Mouse (Mus musculus): ENCODE measurements around the gene Mad1l1. TPM values are rescaled to one million over a fixed set of nuclear protein-coding genes. Genes with fewer than 3 reads are reported as not detected.

Mad1l1 gene
- total RNA-seq, 4 experiments from 2014 or later, result 9.0 to 11.3 (median 10.4) TPM

DNA sequence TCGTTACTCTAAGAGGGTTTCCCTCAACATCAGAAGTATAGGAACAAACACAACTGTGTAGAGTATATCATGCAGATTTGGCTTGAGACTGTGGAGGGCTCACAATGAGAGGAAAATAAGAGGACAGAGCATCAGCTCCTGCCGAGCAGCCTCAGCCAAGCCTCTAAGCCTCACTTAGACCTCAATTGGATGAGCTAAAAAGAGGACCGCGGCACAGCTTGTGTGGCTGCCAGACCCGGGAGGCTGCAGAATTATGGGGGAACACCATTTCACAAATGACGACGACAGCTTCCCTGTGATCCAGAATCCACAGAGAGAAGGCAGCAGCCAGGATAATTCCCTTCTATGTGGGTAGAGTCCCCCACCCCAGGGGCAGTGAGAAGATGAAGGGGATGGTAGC, 138.0 kb downstream of the Mad1l1 start:
- no peak for DNase-seq (ENCODE audit: low spot score)

DNA sequence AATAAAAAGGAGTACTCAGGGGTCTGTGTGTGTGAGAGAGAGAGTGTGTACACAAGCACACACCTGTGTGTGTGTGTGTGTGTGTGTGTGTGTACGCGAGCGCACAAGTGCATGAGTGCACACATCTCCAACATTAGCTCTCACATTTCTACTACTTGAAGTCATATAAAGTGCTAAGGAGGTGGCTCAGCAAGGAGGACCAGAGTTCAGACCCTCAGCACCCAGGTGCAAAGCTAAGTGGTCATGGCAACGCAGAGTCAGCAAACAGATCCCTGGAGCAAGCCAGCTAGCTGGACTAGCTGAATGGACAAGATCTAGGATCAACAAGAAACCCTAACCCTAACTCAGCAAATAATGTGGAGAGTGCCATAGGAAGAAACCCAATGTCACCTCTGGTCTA, 139.0 kb downstream of the Mad1l1 start:
- no peak for DNase-seq (ENCODE audit: low spot score)

DNA sequence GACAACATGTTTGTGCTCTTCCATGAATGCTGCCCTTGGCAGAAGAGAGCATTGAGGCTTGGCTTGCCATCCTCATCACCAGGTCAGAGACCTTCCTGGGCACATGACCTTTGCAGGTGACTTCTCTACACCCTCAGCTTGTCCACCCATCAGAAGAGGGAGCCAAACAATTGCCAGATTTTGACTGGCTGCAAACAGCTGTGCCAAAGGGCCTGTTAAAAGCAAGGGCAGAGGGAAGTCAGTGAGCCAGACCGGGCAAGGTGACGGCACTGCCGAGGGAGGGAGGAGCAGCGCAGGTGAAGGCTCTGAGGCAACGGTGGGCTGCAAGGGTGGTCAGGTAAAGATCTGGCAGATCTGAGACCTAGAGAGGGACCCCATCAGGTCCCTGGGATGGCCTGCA, 141.3 kb downstream of the Mad1l1 start:
- DNase-seq (ENCODE audit: low spot score), result no peak

DNA sequence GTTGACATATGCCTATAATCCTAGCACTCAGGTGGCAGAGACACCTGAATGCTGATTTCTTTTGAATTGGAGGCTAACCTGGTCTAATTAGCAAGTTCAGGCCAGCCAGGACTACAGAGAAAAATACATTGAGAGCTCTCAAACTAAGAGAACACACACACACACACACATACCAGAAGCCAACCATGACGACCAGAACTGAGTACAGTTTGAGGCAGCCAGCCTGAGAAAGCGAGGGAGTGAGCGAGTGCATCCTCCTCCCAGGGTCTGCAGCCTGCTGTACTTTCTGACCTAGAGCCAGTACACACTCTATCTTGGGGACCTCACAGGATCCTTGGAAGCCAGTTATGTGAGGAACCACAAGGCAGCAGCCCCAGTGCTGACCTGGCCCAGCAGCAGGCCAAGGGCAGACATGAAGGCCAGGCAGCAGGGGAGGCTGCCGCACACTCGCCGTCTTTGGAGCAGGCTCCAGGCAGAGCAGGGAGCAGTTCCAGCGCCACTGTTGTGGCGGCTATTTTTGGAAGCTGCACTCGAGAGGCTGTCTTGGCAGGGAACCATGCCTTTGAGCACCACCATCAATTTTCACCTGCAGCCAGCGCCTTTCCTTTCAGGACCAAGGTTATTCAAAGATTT, 143.2 kb downstream of the Mad1l1 start:
- DNase-seq (ENCODE audit: low spot score), result peak; percentile 58

DNA sequence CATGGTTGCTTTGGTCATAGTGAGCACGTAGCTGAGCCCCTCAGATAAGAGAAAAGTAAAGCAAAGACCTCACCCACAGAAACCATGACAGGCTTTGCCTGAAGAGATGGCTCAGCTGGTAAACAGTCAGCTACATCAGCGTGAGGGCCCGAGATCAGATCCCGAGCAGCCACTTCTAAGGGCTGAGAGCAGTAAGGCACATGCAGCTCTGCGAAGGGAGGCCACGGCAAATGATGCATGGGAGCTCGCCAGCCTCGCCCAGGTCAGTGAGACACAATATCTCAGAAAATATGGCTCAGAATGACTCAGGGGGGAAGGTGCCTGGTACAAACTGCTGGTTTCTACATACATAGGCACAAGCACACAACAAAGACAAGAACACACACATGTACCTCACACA, 143.8 kb downstream of the Mad1l1 start:
- no peak for DNase-seq (ENCODE audit: low spot score)

DNA sequence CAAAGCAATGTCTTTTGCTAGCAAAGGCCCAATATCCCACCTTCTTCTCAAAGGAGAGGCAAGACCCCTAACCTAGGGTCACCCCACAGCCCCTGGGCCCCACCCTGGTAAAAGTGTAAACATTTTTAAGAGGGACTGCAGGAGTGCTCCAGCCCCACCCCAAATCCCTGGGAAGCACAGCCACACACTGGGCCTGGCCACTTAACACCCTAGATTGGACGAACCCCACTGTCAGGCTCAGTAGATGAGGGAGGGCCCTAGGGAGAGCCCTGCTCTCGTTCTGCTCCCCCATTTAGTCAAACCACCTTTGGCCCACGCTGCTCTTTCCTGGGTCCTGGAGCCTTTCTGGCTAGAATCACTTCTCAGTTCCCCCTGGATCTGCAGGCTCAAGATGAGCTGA, 145.0 kb downstream of the Mad1l1 start:
- no peak for DNase-seq (ENCODE audit: low spot score)

DNA sequence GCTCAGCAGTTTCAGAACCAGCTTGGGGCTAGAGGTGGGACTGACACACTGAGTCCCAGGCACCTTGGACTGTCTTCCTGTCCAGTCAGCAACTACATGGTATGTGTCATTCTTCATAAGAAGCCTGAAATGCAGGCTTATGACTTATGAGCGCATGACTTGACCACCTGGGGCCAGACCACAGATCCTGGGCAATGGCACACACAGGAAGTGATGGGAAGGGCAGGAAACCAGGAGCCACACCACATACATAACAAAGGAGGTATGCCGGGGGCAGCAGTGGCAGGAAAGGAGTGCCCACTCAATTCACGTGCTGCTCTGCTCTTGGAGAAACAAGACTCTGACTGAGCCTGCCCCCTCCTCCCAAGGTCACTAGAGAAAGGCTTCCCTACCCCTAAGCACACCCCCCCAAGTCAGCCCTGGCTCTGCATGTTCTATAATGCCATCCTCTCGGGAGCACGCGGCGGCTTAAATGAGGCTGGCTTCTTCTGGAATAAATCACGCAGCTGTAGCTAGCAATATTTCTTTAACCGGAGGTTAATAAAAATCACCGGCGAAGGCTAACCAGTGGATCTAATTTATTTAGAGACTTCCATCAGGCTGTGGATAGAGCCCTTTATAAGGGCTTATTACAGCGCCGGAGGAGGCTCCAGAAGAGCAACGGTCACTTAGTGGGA, 146.4 kb downstream of the Mad1l1 start:
- no peak for DNase-seq (ENCODE audit: low spot score)

DNA sequence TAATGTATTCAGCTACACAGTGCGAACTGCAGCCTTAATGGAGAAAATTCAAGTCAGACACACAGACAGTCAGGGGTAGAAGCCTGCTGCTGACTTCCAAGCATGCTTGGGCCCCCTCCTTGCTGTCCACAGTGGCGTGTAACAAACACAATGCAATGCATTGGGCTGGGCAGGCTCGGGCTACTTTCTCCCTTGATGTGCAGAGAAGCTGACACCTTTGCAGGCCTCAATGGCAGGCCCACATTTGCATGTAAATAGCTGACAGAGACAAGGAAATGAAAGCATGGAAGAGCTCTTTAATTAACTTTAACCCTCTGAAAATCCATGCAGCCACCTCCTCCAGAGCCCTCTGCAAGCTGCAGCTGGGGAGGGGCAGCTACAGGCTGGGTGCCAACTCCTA, 147.3 kb downstream of the Mad1l1 start:
- no peak for DNase-seq (ENCODE audit: low spot score)

DNA sequence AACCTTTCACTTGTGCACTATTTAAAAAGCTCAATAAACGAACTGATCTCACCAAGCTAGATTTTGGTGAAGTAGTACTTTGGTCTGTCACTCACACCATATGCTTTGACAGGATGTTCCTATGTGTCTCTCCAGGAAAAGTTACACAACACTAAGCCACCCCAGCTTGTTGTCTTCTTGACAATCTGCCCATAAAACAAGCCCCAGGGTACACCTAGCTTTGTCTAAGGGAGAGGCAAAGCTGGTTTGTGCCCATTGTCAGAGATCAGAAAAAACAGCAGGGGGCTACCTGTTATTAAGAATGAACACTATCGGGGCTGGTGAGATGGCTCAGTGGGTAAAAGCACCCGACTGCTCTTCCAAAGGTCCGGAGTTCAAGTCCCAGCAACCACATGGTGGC, 148.2 kb downstream of the Mad1l1 start:
- DNase-seq (ENCODE audit: low spot score), result no peak

DNA sequence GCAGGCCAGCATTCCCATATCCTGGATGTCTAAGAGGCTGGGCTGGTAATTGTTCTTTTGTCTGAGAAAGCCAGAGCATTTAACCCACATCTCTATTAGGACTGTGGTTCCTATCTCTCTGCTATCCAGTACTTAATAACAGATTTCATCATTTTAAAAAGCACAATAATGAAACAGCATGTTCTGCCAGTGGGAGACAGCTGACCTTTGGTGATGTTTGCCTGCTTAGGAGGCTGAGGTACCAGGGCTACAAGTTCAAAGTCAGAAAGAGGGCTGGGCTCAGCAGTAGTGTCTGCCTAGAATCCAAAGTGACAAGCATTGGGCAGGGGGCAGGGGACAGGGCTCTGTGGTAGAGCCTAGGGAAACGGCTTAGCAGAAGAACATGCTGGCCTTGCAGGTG, 149.6 kb downstream of the Mad1l1 start:
- DNase-seq (ENCODE audit: low spot score), result no peak

DNA sequence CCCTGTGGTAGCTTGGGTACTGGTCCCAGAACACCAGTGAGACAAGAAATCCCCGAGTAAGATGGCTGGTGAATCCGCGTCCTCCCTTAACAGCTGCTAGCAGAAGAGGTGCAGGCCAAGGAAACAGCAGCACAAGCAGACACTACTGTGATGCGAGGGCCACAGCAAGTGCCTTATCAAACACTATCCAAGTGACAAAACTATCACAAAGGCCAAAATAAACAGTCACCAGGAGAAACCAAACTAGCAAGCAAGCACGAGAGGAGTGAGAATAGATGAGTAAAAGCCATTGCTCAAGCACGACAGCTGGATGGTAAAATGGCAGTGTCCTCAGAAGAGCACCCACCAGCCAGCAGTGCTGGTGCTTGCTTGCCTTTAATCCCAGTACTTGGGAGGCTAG, 153.8 kb downstream of the Mad1l1 start:
- no peak for DNase-seq (ENCODE audit: low spot score)

DNA sequence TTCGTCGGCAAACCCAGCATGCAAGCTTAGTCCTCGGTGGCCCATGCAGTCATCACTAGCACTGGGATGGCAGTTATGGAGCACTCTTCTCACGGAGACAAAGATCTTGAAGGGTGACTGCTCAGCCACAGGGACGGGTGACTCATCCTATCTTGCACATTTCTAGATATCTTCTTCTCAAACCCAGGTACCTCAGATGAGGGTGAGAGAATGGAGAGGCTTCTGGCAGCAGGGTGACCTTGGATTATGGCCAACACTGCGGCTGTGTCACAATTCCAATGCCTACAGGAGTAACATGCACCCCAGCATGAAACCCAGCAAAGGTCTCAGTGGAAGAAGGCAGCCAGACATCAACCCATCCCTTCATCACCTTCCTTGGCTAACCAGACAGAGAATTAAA, 154.3 kb downstream of the Mad1l1 start:
- DNase-seq (ENCODE audit: low spot score), result no peak

DNA sequence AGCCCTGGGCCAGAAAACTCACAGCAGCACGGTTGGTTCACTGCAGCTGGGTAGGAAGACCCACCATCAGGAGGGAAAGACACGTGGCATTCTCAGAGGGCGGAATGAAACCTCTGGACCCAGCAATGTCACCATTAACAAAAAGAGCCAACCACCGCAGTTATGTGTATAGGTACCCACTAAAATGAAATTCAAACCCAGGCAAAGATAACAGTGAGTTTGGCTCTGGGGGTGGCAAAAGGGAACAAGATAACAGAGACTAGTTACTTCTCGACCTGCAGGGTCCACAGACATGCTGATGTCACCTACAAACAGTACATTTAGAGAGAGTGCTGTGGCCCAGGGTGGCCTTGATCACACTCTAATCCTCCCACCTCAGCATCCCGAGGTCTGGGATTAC, 157.4 kb downstream of the Mad1l1 start:
- DNase-seq (ENCODE audit: low spot score), result no peak

DNA sequence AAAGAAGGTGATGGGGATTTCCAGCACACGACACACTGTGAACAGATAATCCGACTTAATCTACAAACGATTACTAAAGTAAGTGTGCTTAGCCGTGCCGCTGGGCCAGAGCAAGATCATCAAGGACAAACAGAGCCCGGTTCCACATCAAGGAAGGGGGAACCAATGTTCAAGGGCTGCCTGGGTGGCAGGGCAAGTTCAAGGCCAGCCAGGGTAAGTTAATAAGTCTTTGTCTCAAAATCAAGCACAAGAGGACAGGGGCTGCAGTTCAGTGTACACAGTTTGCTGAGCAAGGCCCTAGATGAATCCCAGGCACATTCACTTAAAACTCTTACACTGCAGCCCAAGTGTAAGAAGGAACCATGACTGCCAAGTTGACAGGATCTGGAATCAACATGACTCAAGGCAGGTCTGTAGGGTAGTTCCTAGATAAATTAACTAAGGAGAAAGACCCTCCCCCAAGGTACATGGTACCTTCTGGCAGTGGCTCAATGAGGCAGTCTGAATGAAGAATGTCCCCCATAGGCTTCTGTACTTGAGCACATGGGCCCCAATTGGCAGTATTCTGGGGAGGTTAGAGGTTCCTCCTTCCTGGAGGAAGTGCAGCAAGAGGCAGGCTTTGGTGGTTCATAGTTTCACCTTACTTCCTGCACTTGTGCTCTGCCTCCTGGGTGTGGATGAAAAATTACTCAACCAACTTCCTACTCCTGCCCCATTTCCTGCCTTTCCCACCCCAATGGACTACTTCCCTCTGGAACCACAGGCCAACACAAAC, 159.1 kb downstream of the Mad1l1 start:
- DNase-seq (ENCODE audit: low spot score), result no peak

DNA sequence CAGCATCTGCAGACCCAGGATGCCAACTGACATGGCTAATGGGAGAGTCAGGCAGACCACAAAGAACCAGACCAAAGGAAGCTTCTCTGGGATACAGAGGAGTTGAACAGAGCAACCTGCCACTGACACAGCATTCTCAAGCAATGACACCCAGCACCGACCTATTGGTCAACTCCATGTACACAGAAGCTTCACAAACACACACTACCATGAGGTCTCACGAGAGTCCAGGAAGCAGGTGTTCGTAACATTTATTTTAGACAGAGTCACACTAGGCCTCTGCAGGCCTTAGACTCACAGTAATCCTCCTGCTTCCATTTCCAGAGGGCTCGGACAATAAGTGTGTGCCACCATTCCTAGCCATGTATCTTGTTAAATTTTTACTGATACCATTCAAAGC, 162.3 kb downstream of the Mad1l1 start:
- DNase-seq (ENCODE audit: low spot score), result no peak

DNA sequence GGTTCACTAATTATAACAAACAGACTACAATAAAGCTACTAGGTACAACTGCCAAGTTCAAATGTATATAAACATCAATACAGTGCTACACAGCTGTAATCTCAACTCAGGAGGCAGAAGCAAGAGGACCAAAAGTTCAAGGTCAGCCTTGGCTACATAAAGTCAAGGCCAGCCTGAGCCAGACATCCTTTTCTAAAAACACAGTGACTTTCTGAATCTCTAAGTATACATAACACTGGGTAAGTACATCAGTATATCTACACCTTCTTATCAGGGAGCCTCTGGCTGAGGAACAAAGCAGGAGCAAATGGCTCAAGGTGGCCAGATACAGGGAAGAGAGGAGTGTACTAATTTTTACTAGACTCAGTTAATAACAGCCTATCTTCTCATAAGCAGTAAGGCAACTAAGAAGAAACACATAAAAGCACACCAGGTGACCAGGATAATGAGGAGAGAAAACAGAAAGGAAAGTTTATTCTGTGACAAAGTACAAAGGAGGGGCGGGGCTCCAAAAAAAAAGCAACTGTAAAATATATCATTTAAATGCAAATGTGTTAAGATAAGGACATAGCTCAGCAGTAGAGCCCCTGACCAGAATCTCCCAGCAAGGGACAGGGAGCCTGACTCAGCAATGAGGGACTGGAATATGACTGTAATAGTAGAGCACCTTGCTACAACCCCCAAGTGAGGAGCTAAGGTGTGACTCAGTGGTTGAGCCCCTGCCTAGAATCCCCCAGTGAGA, 163.3 kb downstream of the Mad1l1 start:
- DNase-seq (ENCODE audit: low spot score), result no peak

DNA sequence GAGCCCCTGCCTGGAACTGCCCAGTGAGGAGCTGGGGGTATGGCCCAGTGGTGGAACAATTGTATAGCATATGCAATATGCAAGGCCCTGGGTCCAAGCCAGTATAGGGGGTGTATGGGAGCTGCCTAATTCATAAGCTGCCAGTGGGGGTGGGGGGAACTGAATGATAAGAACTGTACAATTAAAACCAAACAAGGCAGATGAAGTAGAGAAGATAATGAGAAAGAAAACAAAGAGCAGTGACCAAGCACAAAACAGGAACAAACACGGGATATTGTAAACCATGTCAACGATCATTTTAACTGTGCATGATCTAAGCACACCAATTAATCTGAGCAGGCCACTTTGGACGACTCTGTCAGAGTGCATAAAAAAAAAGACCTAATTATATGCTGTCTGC, 167.2 kb downstream of the Mad1l1 start:
- no peak for DNase-seq (ENCODE audit: low spot score)

DNA sequence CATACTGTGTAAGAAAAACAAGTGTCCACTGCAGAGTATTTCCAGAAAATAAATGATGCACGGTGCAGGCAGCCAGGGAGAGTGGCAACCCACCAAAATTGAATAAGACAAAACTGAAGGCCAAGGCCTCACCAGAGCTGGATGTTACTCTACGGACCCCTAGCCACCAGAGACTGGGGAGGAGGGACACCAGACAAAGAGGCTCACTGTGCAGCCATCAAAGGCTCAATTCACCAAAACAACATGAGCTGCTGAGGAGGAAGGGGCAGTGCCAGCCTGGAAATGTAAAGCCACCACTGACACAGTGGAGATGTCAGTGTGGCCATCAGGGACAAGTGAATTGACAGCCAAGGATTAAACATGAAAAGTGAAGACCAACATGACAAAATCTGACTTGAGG, 169.5 kb downstream of the Mad1l1 start:
- DNase-seq (ENCODE audit: low spot score), result no peak

DNA sequence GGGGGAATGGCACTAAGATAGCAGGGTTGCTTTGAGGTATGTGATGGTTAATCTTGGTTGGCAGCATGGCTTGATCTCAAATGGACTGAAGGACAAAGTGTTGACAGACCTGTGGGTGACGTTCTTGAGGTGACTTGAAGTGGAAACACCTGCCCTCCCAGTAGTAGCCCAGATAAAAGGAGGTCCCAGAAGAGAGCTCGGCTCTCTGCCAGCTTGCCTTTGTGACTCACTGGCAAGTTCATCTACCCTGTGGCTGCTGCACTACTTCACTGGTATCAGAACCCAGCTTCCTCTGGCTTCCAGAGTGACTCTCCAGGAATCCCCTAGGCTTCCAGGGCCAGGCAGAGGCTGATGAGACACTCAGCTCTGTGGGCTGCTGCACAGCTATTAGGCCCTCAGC, 170.2 kb downstream of the Mad1l1 start:
- DNase-seq (ENCODE audit: low spot score), result no peak

DNA sequence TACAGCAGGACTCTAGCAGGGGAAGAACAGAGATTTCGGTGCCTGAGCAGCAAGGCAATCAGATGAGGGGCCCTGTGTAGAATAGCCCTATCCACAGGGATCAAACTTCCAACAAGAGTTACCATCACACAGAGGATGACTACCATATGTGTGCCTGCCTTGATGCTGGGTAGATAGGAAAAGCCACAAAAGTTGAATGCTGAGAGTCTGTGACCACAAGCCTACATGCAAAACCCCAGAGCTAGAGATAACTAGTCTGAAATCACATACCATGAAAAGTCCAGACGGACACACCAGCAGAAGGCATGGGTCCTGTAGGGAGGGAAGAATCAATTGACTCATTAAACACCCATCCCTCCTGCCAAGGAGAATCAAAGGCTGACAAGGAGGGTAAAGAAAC, 170.7 kb downstream of the Mad1l1 start:
- no peak for DNase-seq (ENCODE audit: low spot score)

DNA sequence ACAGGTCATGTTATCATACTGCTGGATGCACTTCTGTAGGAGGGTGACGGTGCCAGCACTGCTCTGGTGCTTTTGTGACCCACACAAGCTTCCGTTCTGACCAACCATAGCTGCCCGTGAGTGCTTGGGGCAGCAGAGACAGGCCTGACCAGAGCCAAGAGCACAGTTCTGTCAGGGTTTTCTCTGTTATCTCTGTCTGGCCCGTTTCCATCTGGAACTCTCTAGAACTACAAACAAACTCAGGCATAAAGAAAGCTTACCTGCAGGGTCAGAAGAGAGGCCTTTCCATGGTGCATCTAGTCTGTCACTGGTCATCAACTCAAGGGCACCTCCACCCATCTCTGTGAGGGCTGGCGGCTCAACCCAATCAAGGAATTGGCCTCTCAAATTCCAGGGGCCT, 171.2 kb downstream of the Mad1l1 start:
- peak; percentile 16 for DNase-seq (ENCODE audit: low spot score)

DNA sequence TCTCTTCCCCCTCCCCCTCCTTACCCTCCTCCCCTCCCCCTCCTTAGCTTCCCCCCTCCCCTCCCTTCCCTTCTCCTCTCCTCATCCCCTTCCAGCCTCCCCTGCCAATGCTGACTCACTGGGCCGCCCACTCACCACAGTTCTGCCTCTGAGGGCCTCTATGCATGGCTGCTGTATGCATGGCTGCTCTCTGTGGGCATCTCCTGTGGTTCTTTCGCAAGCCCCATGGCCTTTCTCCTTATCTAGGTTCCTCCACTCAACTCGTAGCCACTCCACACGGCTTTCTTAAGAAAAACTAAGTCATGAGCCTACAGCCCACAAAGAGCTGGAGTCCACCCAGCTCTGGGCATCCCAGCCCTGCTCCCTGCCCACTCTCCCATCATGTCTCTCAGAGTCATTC, 172.1 kb downstream of the Mad1l1 start:
- no peak for DNase-seq (ENCODE audit: low spot score)
